Mouse (Mus musculus): Measurements from ENCODE around the gene Zbtb21. TPM values are rescaled to one million over a fixed set of nuclear protein-coding genes. Genes with fewer than 3 reads are reported as not detected.
"Not testable (repeated sequence)": the region's sequence is repeated elsewhere in the genome, so short reads cannot be mapped to it uniquely, and the experiment has no call there.

The Zbtb21 gene
- polyA plus RNA-seq, 1 experiment from 2014 or later: 10.1 TPM

- DNase-seq (ENCODE audit: low spot score): no peak
- 8% methylated on average over 36 of the region's 36 CpGs for WGBS
- H3K27me3 ChIP-seq (ENCODE audit: insufficient read depth, poor library complexity, severe bottlenecking): no peaks in the 10 kb centered on the region
- peak overlapping the region; percentile 96 for H3K27ac ChIP-seq
- H3K4me1 ChIP-seq: peaks cover 37% of the 10 kb centered on the region
- no peaks in the 10 kb centered on the region for H3K9me3 ChIP-seq
- peak overlapping the region; percentile 91 for H3K4me3 ChIP-seq
- H3K36me3 ChIP-seq: 0 out of 2 replicates have a peak, but pooled peaks cover 3% of the 10 kb centered on the region
Observed at GRCm38 (mm10) chr16:97961381-97962150, 856 bp downstream of the Zbtb21 start.

- Histone ChIP-seq H3K27ac (no peak overlapping the region), H3K9me3 (no peaks in the 10 kb centered on the region), H3K27me3 (ENCODE audit: insufficient read depth, poor library complexity, severe bottlenecking) (no peaks in the 10 kb centered on the region), H3K4me3 (no peak overlapping the region), H3K36me3 (peaks cover 6% of the 10 kb centered on the region), H3K4me1 (peaks cover 44% of the 10 kb centered on the region)
- WGBS: 87% methylated on average over 3 of the region's 3 CpGs
- DNase-seq (ENCODE audit: low spot score): no peak
Observed at GRCm38 (mm10) chr16:97960348-97960747, 2.1 kb downstream of the Zbtb21 start.

- DNase-seq (ENCODE audit: low spot score): peak; percentile 13
- H3K36me3 ChIP-seq: peaks cover 14% of the 10 kb centered on the region
- H3K4me1 ChIP-seq: peaks cover 44% of the 10 kb centered on the region
- no peaks in the 10 kb centered on the region for H3K9me3 ChIP-seq
- H3K4me3 ChIP-seq: no peak overlapping the region
- H3K27ac ChIP-seq: no peak overlapping the region
- no peaks in the 10 kb centered on the region for H3K27me3 ChIP-seq (ENCODE audit: insufficient read depth, poor library complexity, severe bottlenecking)
Observed at GRCm38 (mm10) chr16:97958401-97958973, 3.9 kb downstream of the Zbtb21 start.

- Histone ChIP-seq H3K36me3 (peaks cover 16% of the 10 kb centered on the region), H3K4me1 (peaks cover 49% of the 10 kb centered on the region), H3K27me3 (ENCODE audit: insufficient read depth, poor library complexity, severe bottlenecking) (no peaks in the 10 kb centered on the region), H3K27ac (no peak overlapping the region), H3K4me3 (no peak overlapping the region), H3K9me3 (no peaks in the 10 kb centered on the region)
- DNase-seq (ENCODE audit: low spot score): peak; percentile 85
Observed at GRCm38 (mm10) chr16:97957626-97958025, 4.8 kb downstream of the Zbtb21 start.

GRCm38 (mm10) chr16:97956011-97956410, 6.4 kb downstream of the Zbtb21 start:
- no peak overlapping the region for H3K4me3 ChIP-seq
- peaks cover 47% of the 10 kb centered on the region for H3K4me1 ChIP-seq
- peaks cover 32% of the 10 kb centered on the region for H3K36me3 ChIP-seq
- H3K27ac ChIP-seq: no peak overlapping the region
- no peaks in the 10 kb centered on the region for H3K27me3 ChIP-seq (ENCODE audit: insufficient read depth, poor library complexity, severe bottlenecking)
- 81% methylated on average over 2 of the region's 2 CpGs for WGBS
- H3K9me3 ChIP-seq: no peaks in the 10 kb centered on the region
- peak; percentile 56 for DNase-seq (ENCODE audit: low spot score)

GRCm38 (mm10) chr16:97953300-97953699, 9.1 kb downstream of the Zbtb21 start:
- H3K36me3 ChIP-seq: peaks cover 43% of the 10 kb centered on the region
- DNase-seq (ENCODE audit: low spot score): peak; percentile 54
- peaks cover 34% of the 10 kb centered on the region for H3K4me1 ChIP-seq
- no peak overlapping the region for H3K4me3 ChIP-seq
- 79% methylated on average over 2 of the region's 2 CpGs for WGBS
- H3K27me3 ChIP-seq (ENCODE audit: insufficient read depth, poor library complexity, severe bottlenecking): no peaks in the 10 kb centered on the region
- no peaks in the 10 kb centered on the region for H3K9me3 ChIP-seq
- no peak overlapping the region for H3K27ac ChIP-seq

GRCm38 (mm10) chr16:97952801-97953200, 9.6 kb downstream of the Zbtb21 start:
- Histone ChIP-seq H3K4me1 (peaks cover 30% of the 10 kb centered on the region), H3K27me3 (ENCODE audit: insufficient read depth, poor library complexity, severe bottlenecking) (no peaks in the 10 kb centered on the region), H3K27ac (no peak overlapping the region), H3K4me3 (no peak overlapping the region), H3K36me3 (peaks cover 43% of the 10 kb centered on the region), H3K9me3 (no peaks in the 10 kb centered on the region)
- peak; percentile 55 for DNase-seq (ENCODE audit: low spot score)
- 60% methylated on average over 9 of the region's 9 CpGs for WGBS

- 88% methylated on average over 4 of the region's 4 CpGs for WGBS
- Histone ChIP-seq H3K27ac (no peak overlapping the region), H3K27me3 (ENCODE audit: insufficient read depth, poor library complexity, severe bottlenecking) (no peaks in the 10 kb centered on the region), H3K9me3 (no peaks in the 10 kb centered on the region), H3K36me3 (peaks cover 43% of the 10 kb centered on the region), H3K4me3 (no peak overlapping the region), H3K4me1 (peaks cover 28% of the 10 kb centered on the region)
- peak; percentile 53 for DNase-seq (ENCODE audit: low spot score)
Observed at GRCm38 (mm10) chr16:97952371-97952770, 10.1 kb downstream of the Zbtb21 start.

GRCm38 (mm10) chr16:97950061-97950460, 12.4 kb downstream of the Zbtb21 start:
- Histone ChIP-seq H3K27ac (no peak overlapping the region), H3K4me1 (peaks cover 13% of the 10 kb centered on the region; the same call in 1 of the 2 replicates), H3K9me3 (no peaks in the 10 kb centered on the region), H3K4me3 (no peak overlapping the region), H3K36me3 (peaks cover 38% of the 10 kb centered on the region), H3K27me3 (ENCODE audit: insufficient read depth, poor library complexity, severe bottlenecking) (no peaks in the 10 kb centered on the region)
- peak; percentile 65 for DNase-seq (ENCODE audit: low spot score)
- WGBS: 92% methylated on average over 8 of the region's 8 CpGs

- Histone ChIP-seq H3K27me3 (ENCODE audit: insufficient read depth, poor library complexity, severe bottlenecking) (no peaks in the 10 kb centered on the region), H3K27ac (no peak overlapping the region), H3K4me3 (no peak overlapping the region), H3K4me1 (peaks cover 13% of the 10 kb centered on the region; the same call in 1 of the 2 replicates), H3K9me3 (no peaks in the 10 kb centered on the region), H3K36me3 (peaks cover 36% of the 10 kb centered on the region)
- 32% methylated on average over 4 of the region's 4 CpGs for WGBS
- peak; percentile 79 for DNase-seq (ENCODE audit: low spot score)
Observed at GRCm38 (mm10) chr16:97948836-97949235, 13.6 kb downstream of the Zbtb21 start.

- H3K36me3 ChIP-seq: peaks cover 29% of the 10 kb centered on the region
- not testable (repeated sequence) for H3K27me3 ChIP-seq (ENCODE audit: insufficient read depth, poor library complexity, severe bottlenecking); H3K4me1 ChIP-seq; H3K4me3 ChIP-seq; H3K27ac ChIP-seq; H3K9me3 ChIP-seq
- WGBS: 73% methylated on average over 2 of the region's 2 CpGs
- peak; percentile 2 for DNase-seq (ENCODE audit: low spot score)
Observed at GRCm38 (mm10) chr16:97946993-97947392, 15.4 kb downstream of the Zbtb21 start.

- no peak overlapping the region for H3K27ac ChIP-seq
- DNase-seq (ENCODE audit: low spot score): peak; percentile 70
- peaks cover 6% of the 10 kb centered on the region; the same call in 1 of the 2 replicates for H3K36me3 ChIP-seq
- H3K4me3 ChIP-seq: no peak overlapping the region
- H3K27me3 ChIP-seq (ENCODE audit: insufficient read depth, poor library complexity, severe bottlenecking): no peaks in the 10 kb centered on the region
- no peaks in the 10 kb centered on the region for H3K4me1 ChIP-seq
- H3K9me3 ChIP-seq: no peaks in the 10 kb centered on the region
Observed at GRCm38 (mm10) chr16:97941844-97942243, 20.6 kb downstream of the Zbtb21 start.

- no peak for DNase-seq (ENCODE audit: low spot score)
- Histone ChIP-seq H3K27me3 (ENCODE audit: insufficient read depth, poor library complexity, severe bottlenecking) (no peaks in the 10 kb centered on the region), H3K27ac (no peak overlapping the region), H3K36me3 (peaks cover 6% of the 10 kb centered on the region; the same call in 1 of the 2 replicates), H3K9me3 (no peaks in the 10 kb centered on the region), H3K4me3 (no peak overlapping the region), H3K4me1 (no peaks in the 10 kb centered on the region)
- WGBS: 81% methylated on average over 3 of the region's 3 CpGs
Observed at GRCm38 (mm10) chr16:97940471-97940973, 21.9 kb downstream of the Zbtb21 start.

All from heart, embryonic 10.5 days (tissue).